Mouse (Mus musculus) adrenal gland, postnatal 0 days (tissue): ENCODE measurements around the gene Sugp1. TPM values are rescaled to one million over a fixed set of nuclear protein-coding genes. Genes with fewer than 3 reads are reported as not detected.

ENCODE experiments used
- microRNA-seq: library from miRNA; unstranded; fragments of <30 nt; microRNA quantifications from one replicate; pipeline ENCODE4, GENCODE M21; 2016; ENCODE audit warnings: borderline replicate concordance; ENCODE audit not compliant: insufficient number of aligned reads
- polyA plus RNA-seq: library from polyadenylated mRNA; unstranded; fragments of >200 nt; fragmentation: Nextera tagmentation; extraction: Ambion mirVana; gene quantifications from 2 replicates; pipeline ENCODE4 v1.2.1, GENCODE M21; 2015

Sugp1 gene
- 18.3 and 30.9 TPM in 2 replicates for polyA plus RNA-seq

GRCm38 (mm10) chr8:70042583-70043455 lies at the start of gene Sugp1, which contains the start of gene Mau2:
Gene Sugp1 (plus strand): TSS chr8:70042813.
Gene Mau2 (minus strand): TSS chr8:70042734.

GRCm38 (mm10) chr8:69995776-69996588 lies 46.6 kb upstream of the Sugp1 start, which contains the start of gene Gatad2a:
Gene Gatad2a (minus strand): TSS chr8:69996384.

GRCm38 (mm10) chr8:70072441-70073069 lies 29.9 kb downstream of the Sugp1 start, which contains the start of gene Tm6sf2:
Gene Tm6sf2 (plus strand): TSS chr8:70072924.

GRCm38 (mm10) chr8:70083285-70083684 lies 40.7 kb downstream of the Sugp1 start, which contains the start of gene Hapln4:
Gene Hapln4 (plus strand): TSS chr8:70083457.

GRCm38 (mm10) chr8:70120667-70121066 lies 78.1 kb downstream of the Sugp1 start, which contains the start of gene Ncan:
Gene Ncan (minus strand): TSS chr8:70120873.

Small RNA genes lying within 50 kb of the gene (microRNA-seq; reads per million reads assigned to microRNA genes)
- gene Mir7066: not detected

Other genes with a start within 250 kb of the Sugp1 start
- 9.1 and 9.2 TPM in 2 replicates for gene Gmip, start 234.1 kb upstream of the Sugp1 start, polyA plus RNA-seq
- gene Lpar2, start 220.4 kb upstream of the Sugp1 start, polyA plus RNA-seq: 0.09 and 0.40 TPM in 2 replicates
- gene Pbx4, start 210.3 kb upstream of the Sugp1 start, polyA plus RNA-seq: 6.5 and 9.4 TPM in 2 replicates
- 0.50 and 0.52 TPM in 2 replicates for gene Cilp2, start 155.1 kb upstream of the Sugp1 start, polyA plus RNA-seq
- gene Tssk6, start 140.6 kb upstream of the Sugp1 start, polyA plus RNA-seq: 2.6 and 2.9 TPM in 2 replicates
- gene Ndufa13, start 140.3 kb upstream of the Sugp1 start, polyA plus RNA-seq: 308 and 360 TPM in 2 replicates
- 3.1 and 3.7 TPM in 2 replicates for gene Yjefn3, start 140.1 kb upstream of the Sugp1 start, polyA plus RNA-seq
- gene Gatad2a, start 46.4 kb upstream of the Sugp1 start, polyA plus RNA-seq: 25.3 and 39.5 TPM in 2 replicates
- 26.7 and 38.9 TPM in 2 replicates for gene Mau2, start 79 bp upstream of the Sugp1 start, polyA plus RNA-seq
- gene Tm6sf2, start 30.1 kb downstream of the Sugp1 start, polyA plus RNA-seq: 0.86 and 2.7 TPM in 2 replicates
- 0.11 and 0.21 TPM in 2 replicates for gene Hapln4, start 40.6 kb downstream of the Sugp1 start, polyA plus RNA-seq
- 1.6 and 5.1 TPM in 2 replicates for gene Ncan, start 78.1 kb downstream of the Sugp1 start, polyA plus RNA-seq
- gene Nr2c2ap, start 88.5 kb downstream of the Sugp1 start, polyA plus RNA-seq: 35.9 and 39.4 TPM in 2 replicates
- gene Rfxank, start 96.3 kb downstream of the Sugp1 start, polyA plus RNA-seq: 12.8 and 14.0 TPM in 2 replicates
- 37.7 and 45.9 TPM in 2 replicates for gene Borcs8, start 96.7 kb downstream of the Sugp1 start, polyA plus RNA-seq
- gene Mef2b, start 96.9 kb downstream of the Sugp1 start, polyA plus RNA-seq: 0.19 and 0.28 TPM in 2 replicates
- 48.4 and 65.6 TPM in 2 replicates for gene Tmem161a, start 129.5 kb downstream of the Sugp1 start, polyA plus RNA-seq
- 5.6 and 5.7 TPM in 2 replicates for gene Slc25a42, start 169.5 kb downstream of the Sugp1 start, polyA plus RNA-seq
- gene Sugp2, start 191.4 kb downstream of the Sugp1 start, polyA plus RNA-seq: 14.4 and 14.5 TPM in 2 replicates
- 12.0 and 18.0 TPM in 2 replicates for gene Armc6, start 191.7 kb downstream of the Sugp1 start, polyA plus RNA-seq
- gene Homer3, start 240.0 kb downstream of the Sugp1 start, polyA plus RNA-seq: 26.4 and 30.5 TPM in 2 replicates